Mouse (Mus musculus): ENCODE data around the gene Gmppa. TPM values are rescaled to one million over a fixed set of nuclear protein-coding genes. Genes with fewer than 3 reads are reported as not detected.

Gene Gmppa
- polyA plus RNA-seq, 1 experiment from 2014 or later = 74.2 TPM

GRCm38 (mm10) chr1:75480036-75480435, 44.3 kb downstream of the Gmppa start:
- Histone ChIP-seq H3K27ac (replicated peaks; ENCODE audit: low read depth, low read length) (no peak overlapping the region), H3K36me3 (ENCODE audit: control insufficient read depth, insufficient read depth, low read length) (peaks cover 22% of the 10 kb centered on the region), H3K4me3 (ENCODE audit: low read depth, low read length) (peak overlapping the region; percentile 80; the same call in 1 of the 2 replicates), H3K4me2 (ENCODE audit: low read depth, low read length) (peak overlapping the region; percentile 71), H3K9ac (ENCODE audit: low read depth, low read length) (no peak overlapping the region), H3K4me1 (ENCODE audit: control insufficient read depth, insufficient read depth, low read length) (peaks cover 9% of the 10 kb centered on the region), H3K27me3 (replicated peaks; ENCODE audit: control insufficient read depth, insufficient read depth, low read length) (peaks cover 40% of the 10 kb centered on the region), H3K9me3 (ENCODE audit: control insufficient read depth, low read length) (no peaks in the 10 kb centered on the region)
- WGBS = 15% methylated on average over 13 of the region's 13 CpGs
- ATAC-seq (ENCODE audit: low read depth) = no peak
- no peak for DNase-seq (ENCODE audit: low spot score)

- ATAC-seq (ENCODE audit: low read depth) (no peak), DNase-seq (ENCODE audit: low spot score) (no peak)
- no peak overlapping the region for H3K4me2 ChIP-seq (ENCODE audit: low read depth, low read length)
- H3K4me3 ChIP-seq (ENCODE audit: low read depth, low read length) = no peak overlapping the region
- no peaks in the 10 kb centered on the region for H3K9me3 ChIP-seq (ENCODE audit: control insufficient read depth, low read length)
- H3K4me1 ChIP-seq (ENCODE audit: control insufficient read depth, insufficient read depth, low read length) = peaks cover 9% of the 10 kb centered on the region
- 82% methylated on average over 7 of the region's 7 CpGs for WGBS
- peaks cover 15% of the 10 kb centered on the region for H3K36me3 ChIP-seq (ENCODE audit: control insufficient read depth, insufficient read depth, low read length)
- no peak overlapping the region for H3K9ac ChIP-seq (ENCODE audit: low read depth, low read length)
- peaks cover 46% of the 10 kb centered on the region for H3K27me3 ChIP-seq (replicated peaks; ENCODE audit: control insufficient read depth, insufficient read depth, low read length)
- no peak overlapping the region for H3K27ac ChIP-seq (replicated peaks; ENCODE audit: low read depth, low read length)
Observed at GRCm38 (mm10) chr1:75480735-75481134, 45.0 kb downstream of the Gmppa start.

DNA sequence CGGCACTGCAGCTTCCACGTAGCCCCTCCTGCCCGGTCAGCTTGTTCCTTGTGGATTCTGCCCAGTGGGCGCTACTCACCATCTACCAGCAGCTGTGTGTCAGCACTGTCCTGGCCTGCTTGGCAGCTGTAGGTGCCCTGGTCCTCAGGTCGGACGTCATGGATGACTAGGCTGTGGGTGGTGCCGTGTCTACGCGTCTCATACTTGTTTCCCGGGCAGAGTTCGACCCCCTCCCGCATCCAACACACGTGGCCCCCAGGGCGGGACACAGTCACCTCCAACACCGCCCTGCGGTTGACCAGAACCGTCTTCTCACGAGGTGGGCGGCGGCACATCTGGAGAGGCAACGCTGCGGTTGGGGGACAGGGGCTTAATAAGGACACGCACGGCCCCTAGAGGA, 50.8 kb downstream of the Gmppa start:
- H3K4me3 ChIP-seq (ENCODE audit: low read depth, low read length) = peak overlapping the region; percentile 55; the same call in 1 of the 2 replicates
- H3K9me3 ChIP-seq (ENCODE audit: control insufficient read depth, low read length) = no peaks in the 10 kb centered on the region
- 8% methylated on average over 17 of the region's 24 CpGs for WGBS
- peaks cover 58% of the 10 kb centered on the region for H3K27me3 ChIP-seq (replicated peaks; ENCODE audit: control insufficient read depth, insufficient read depth, low read length)
- no peak overlapping the region for H3K27ac ChIP-seq (replicated peaks; ENCODE audit: low read depth, low read length)
- ATAC-seq (ENCODE audit: low read depth) (no peak), DNase-seq (ENCODE audit: low spot score) (no peak)
- H3K4me2 ChIP-seq (ENCODE audit: low read depth, low read length) = peak overlapping the region; percentile 89; the same call in 1 of the 2 replicates
- H3K4me1 ChIP-seq (ENCODE audit: control insufficient read depth, insufficient read depth, low read length) = peaks cover 16% of the 10 kb centered on the region
- H3K9ac ChIP-seq (ENCODE audit: low read depth, low read length) = no peak overlapping the region
- peaks cover 28% of the 10 kb centered on the region for H3K36me3 ChIP-seq (ENCODE audit: control insufficient read depth, insufficient read depth, low read length)

DNA sequence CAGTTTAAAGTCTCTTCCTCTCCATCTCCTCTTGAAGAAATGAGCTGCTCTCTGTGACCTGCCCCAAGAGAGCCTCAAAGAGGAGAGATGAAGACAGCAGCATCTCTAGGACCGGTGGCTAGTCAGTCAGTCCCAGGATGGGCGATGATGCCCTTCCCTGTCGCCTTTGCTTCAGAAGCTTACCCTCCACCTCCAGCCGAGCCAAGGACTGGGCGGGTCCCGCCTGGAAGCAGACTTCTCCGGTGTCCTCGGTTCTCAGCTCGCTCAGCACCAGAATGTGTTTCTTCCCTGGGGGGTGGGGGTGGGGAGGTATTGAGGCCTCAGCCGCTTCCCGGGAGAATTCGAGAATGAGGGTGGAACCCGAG, 51.3 kb downstream of the Gmppa start:
- Histone ChIP-seq H3K27ac (replicated peaks; ENCODE audit: low read depth, low read length) (no peak overlapping the region), H3K27me3 (replicated peaks; ENCODE audit: control insufficient read depth, insufficient read depth, low read length) (peaks cover 58% of the 10 kb centered on the region), H3K36me3 (ENCODE audit: control insufficient read depth, insufficient read depth, low read length) (peaks cover 33% of the 10 kb centered on the region), H3K9me3 (ENCODE audit: control insufficient read depth, low read length) (no peaks in the 10 kb centered on the region), H3K4me2 (ENCODE audit: low read depth, low read length) (peak overlapping the region; percentile 89), H3K4me1 (ENCODE audit: control insufficient read depth, insufficient read depth, low read length) (peaks cover 16% of the 10 kb centered on the region), H3K9ac (ENCODE audit: low read depth, low read length) (peak overlapping the region; percentile 51), H3K4me3 (ENCODE audit: low read depth, low read length) (peak overlapping the region; percentile 55)
- ATAC-seq (ENCODE audit: low read depth) (peak; percentile 15; the same call in 1 of the 2 replicates), DNase-seq (ENCODE audit: low spot score) (peak; percentile 4)
- WGBS = 2% methylated on average over 13 of the region's 13 CpGs

DNA sequence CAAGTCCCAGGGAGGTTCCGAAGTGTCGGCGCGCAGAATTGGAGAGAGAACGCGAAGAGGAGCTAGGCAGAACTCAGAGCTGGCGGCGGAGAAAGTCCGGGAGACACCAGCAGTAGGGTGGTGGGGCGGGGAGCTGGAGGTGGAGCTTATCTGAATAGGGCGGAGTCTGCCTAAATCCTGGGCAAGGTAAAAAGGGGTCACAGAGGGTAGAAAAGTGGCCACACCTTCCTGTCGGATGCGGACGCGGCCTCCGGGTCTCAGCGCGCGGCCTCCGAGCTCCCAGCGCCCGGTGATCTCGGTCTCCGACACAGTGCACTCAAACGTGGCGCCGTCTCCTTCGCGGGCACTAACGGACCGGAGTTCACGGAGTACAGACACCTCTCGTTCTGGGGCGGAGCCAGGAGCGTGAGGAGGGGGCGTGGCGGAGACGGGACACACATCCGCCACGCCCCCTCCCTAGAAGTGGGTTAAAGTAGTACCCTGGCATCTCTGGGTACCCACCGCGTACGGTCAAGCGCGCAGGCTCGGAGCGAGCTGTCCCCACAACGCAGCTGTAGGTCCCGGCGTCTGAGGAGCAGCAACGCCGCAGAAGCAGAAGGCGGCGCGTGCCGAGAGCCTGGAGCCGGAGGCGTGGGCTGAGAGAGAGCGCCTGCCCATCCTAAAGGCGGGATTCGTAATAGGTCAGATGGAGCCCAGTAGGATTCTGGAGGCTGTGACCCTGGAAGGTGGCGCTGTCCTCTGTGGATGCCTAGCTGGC, 51.9 kb downstream of the Gmppa start:
- H3K4me3 ChIP-seq (ENCODE audit: low read depth, low read length) = peak overlapping the region; percentile 55
- peaks cover 16% of the 10 kb centered on the region for H3K4me1 ChIP-seq (ENCODE audit: control insufficient read depth, insufficient read depth, low read length)
- H3K27ac ChIP-seq (replicated peaks; ENCODE audit: low read depth, low read length) = no peak overlapping the region
- peaks cover 38% of the 10 kb centered on the region for H3K36me3 ChIP-seq (ENCODE audit: control insufficient read depth, insufficient read depth, low read length)
- peak overlapping the region; percentile 51 for H3K9ac ChIP-seq (ENCODE audit: low read depth, low read length)
- under 1% methylated on average over 34 of the region's 62 CpGs for WGBS
- DNase-seq (ENCODE audit: low spot score) (peak; percentile 86), ATAC-seq (ENCODE audit: low read depth) (peak; percentile 67)
- H3K27me3 ChIP-seq (replicated peaks; ENCODE audit: control insufficient read depth, insufficient read depth, low read length) = peaks cover 53% of the 10 kb centered on the region
- no peaks in the 10 kb centered on the region for H3K9me3 ChIP-seq (ENCODE audit: control insufficient read depth, low read length)
- H3K4me2 ChIP-seq (ENCODE audit: low read depth, low read length) = peak overlapping the region; percentile 89

GRCm38 (mm10) chr1:75490785-75491551, 55.2 kb downstream of the Gmppa start:
- H3K9ac ChIP-seq (ENCODE audit: low read depth, low read length) = no peak overlapping the region
- peaks cover 16% of the 10 kb centered on the region for H3K4me1 ChIP-seq (ENCODE audit: control insufficient read depth, insufficient read depth, low read length)
- WGBS = 88% methylated on average over 34 of the region's 34 CpGs
- no peak overlapping the region for H3K27ac ChIP-seq (replicated peaks; ENCODE audit: low read depth, low read length)
- no peak overlapping the region for H3K4me3 ChIP-seq (ENCODE audit: low read depth, low read length)
- no peaks in the 10 kb centered on the region for H3K9me3 ChIP-seq (ENCODE audit: control insufficient read depth, low read length)
- ATAC-seq (ENCODE audit: low read depth) (no peak), DNase-seq (ENCODE audit: low spot score) (no peak)
- H3K36me3 ChIP-seq (ENCODE audit: control insufficient read depth, insufficient read depth, low read length) = peaks cover 55% of the 10 kb centered on the region
- peaks cover 21% of the 10 kb centered on the region for H3K27me3 ChIP-seq (replicated peaks; ENCODE audit: control insufficient read depth, insufficient read depth, low read length)
- H3K4me2 ChIP-seq (ENCODE audit: low read depth, low read length) = no peak overlapping the region

DNA sequence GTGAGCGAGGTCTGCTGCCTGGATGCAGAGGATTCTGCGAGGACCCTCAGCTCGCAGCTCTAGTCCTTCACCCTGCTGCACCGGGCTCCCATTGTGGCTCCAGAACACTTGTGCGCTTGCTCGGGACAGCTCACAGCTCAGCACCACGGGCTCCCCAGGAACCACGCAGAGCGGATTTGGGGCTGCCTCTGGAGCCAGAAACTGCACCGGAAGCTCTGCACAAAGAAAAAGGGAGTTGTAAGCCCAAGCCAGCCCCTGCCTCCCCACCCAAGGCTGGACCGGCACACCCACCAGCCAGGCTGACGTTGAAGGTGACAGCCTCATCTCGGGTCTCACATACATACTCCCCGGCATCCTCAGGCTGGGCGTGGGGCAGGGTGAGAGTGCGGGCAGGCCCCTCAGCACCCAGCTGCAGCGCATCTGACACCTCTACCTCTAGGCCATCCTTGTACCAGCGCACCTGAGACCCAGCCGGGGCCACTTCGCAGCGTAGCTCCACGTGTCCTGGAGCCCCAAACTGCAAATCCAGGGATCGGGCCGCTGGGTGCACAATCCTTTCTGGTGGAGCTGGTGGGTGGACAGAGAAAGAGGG, 56.9 kb downstream of the Gmppa start:
- no peak overlapping the region for H3K4me2 ChIP-seq (ENCODE audit: low read depth, low read length)
- H3K36me3 ChIP-seq (ENCODE audit: control insufficient read depth, insufficient read depth, low read length) = peaks cover 72% of the 10 kb centered on the region
- no peak overlapping the region for H3K4me3 ChIP-seq (ENCODE audit: low read depth, low read length)
- H3K9ac ChIP-seq (ENCODE audit: low read depth, low read length) = no peak overlapping the region
- no peaks in the 10 kb centered on the region for H3K9me3 ChIP-seq (ENCODE audit: control insufficient read depth, low read length)
- DNase-seq (ENCODE audit: low spot score) (no peak), ATAC-seq (ENCODE audit: low read depth) (no peak)
- 0 out of 2 replicates have a peak, but pooled peaks cover 4% of the 10 kb centered on the region for H3K4me1 ChIP-seq (ENCODE audit: control insufficient read depth, insufficient read depth, low read length)
- 44% methylated on average over 22 of the region's 24 CpGs for WGBS
- 0 out of 2 replicates have a peak, but pooled peaks cover 5% of the 10 kb centered on the region for H3K27me3 ChIP-seq (replicated peaks; ENCODE audit: control insufficient read depth, insufficient read depth, low read length)
- H3K27ac ChIP-seq (replicated peaks; ENCODE audit: low read depth, low read length) = no peak overlapping the region

Measured in embryonic facial prominence, embryonic 14.5 days (tissue).